Mouse (Mus musculus): ENCODE data around the gene Capn5.
A peak's percentile ranks its signal among the peaks of the same experiment; 100 is the strongest.

Capn5 gene

DNA sequence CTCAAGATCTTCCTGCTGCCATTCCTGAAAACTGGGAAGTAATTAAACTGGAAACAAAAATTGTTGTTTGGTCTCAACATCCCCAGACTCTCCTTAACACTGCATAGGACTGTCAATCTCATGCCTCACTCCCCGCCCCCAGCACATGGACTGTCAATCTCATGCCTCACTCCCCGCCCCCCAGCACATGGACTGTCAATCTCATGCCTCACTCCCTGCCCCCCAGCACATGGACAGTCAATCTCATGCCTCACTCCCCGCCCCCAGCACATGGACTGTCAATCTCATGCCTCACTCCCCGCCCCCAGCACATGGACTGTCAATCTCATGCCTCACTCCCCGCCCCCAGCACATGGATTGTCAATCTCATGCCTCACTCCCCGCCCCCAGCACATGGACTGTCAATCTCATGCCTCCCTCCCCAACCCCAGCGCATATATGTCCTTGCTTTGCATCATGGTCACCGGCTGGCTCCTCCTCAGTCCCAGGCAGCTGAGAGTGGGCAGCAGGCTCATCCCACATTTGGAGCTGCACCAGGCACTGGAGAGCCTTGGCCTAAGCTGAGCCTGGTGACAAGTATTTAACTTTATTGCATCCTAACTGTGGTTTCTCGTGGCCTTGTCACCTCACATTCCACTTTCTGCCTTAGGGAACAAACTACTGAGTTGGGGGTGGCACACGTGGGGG is 29.2 kb downstream of the Capn5 start:
- no peak for DNase-seq (ENCODE audit: extremely low read depth, low read depth)

DNA sequence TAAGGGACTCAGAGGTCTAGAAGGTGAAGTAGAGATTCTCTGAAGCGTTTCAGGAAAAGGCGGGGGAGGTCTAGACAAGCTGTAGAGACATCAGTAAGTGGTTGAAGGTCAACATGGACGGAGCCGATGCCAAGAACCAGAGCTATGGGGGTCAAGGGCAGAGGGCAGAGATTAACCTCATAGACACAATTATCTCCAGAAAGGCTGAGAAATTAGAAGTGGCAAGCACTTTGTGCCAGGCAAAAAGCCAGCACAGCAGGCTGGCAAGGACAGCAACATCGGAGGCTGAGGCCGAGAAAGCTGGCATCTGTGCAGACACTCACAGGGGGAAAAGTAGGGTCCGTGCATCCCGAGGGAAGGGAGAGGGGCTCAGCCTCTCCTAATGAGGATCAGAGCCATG is 30.3 kb downstream of the Capn5 start:
- DNase-seq (ENCODE audit: extremely low read depth, low read depth) = no peak

DNA sequence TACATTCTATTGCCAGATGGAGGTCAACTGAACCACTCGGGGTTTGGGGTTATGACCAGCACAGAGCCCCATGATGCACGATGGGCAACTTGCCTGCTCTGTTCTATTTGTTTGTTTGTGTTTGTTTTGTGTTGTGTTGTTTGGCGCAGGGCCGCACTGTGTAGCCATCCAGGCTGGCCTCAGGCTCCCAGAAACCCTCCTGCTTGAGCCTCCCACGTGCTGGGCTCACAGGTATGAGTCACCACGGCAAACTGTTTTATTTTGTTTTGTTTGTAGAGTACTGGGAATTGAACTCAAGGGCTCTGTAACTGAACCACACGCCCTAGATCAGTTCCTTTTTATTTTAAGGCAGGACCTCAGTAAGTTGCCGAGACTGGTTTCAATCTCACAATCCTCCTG is 31.6 kb downstream of the Capn5 start:
- DNase-seq (ENCODE audit: extremely low read depth, low read depth) = no peak

DNA sequence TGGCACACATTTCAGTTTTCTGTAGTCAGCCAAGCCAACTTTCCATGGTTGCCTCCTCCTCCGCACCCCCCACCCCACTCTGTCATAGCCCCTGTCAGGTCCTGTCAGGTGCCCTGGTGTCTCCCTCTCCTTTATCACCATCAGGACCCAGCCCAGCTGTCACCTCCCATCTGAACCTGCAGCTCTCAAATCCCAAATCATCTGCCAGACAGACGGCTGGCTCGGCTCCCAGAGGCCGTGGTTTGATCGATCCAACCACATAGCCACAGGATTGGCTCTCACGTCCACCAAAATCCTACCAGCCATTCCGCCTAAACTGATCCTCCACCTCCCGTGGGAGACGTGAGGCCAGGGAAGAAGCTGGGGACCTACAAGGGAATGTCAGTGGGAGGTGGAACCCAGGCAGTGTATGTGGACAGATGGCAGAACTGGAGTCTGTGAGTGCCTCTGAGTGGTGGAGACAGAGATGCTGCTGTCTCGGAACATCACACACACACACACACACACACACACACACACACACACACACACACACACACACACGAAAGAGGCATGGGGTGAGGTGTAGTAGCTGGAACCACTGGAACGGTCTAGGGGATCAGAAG is 32.1 kb downstream of the Capn5 start:
- no peak for DNase-seq (ENCODE audit: extremely low read depth, low read depth)

DNA sequence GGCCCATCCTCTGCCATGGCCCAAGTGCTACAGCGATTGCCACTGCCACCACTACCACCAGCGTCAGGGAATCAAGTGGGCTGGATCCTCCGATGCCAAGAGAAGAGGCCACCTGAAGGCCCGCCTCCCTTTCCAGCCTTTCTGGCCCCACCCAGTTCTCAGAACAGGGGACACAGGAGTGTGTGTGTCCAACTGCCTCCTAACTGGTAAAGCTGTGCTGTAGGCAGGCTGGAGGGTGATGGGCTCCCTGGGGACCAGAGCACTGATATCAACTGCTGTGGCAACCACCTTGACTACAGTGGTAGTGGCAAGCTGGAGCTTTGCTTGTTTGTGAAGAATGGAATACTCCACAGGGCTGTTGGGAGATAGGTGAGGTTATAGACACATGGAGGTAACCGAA is 32.7 kb downstream of the Capn5 start, which contains the start of gene Omp:
Gene Omp, minus strand, starts transcription at position 101 of the 400 bp plus-strand sequence.
- no peak for DNase-seq (ENCODE audit: extremely low read depth, low read depth)

DNA sequence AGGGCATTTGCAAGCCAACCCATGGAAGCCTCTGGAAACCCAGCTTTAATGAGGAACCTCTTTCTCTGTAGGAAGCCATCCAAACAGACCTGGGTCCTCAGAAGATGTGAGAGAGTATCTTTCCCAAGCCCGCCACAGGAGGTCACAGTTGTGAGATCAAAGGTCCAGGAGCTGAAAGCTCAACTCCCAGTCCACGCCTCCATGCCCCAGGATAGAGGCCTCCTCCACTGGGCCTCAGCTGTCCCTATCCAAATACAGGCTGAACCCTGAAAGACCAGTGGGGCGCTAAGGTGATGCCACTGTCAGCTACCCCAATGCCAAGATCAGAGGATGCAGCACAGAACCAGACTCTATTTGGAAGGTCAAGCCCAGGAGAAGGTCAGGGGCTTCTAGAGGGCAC is 35.4 kb downstream of the Capn5 start:
- DNase-seq (ENCODE audit: extremely low read depth, low read depth) = no peak

DNA sequence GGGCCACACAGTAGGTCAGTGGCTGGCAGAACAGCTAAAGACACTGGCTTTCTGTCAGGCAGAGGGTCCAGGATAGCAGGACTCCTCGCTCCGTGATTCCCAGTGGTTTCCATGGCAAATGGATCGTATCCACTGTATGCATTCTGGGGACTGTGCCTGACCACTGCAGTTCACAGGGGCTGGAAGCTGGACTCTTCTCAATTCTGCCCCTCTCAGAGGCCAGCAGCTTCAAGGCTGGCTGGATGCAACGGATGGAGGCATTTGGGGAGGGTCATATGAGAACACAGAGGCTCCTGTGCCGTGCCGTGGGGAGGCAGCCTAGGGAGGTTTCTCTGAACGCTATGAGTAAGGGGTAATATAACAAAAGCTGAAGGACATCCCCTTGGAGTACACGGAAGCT is 35.8 kb downstream of the Capn5 start:
- DNase-seq (ENCODE audit: extremely low read depth, low read depth) = no peak

DNA sequence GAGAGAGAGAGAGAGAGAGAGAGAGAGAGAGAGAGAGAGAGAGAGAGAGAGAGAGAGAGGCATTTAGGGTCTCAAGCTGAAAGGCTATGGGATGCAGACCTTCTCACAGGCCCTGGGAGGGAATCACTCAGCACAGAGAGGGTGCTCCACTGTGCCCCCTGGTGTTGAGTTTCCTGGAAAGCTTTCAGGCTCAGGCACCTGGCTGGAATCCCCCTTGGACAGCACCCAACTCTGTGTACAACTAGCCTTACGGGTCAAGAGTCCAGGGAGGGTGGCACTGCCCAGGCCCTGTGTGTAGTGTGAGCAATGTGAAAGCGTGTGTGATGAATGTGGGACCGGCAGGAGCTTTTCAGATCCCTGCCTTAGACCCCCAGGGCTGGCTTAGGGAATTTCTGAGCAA is 36.9 kb downstream of the Capn5 start:
- DNase-seq (ENCODE audit: extremely low read depth, low read depth) = no peak

DNA sequence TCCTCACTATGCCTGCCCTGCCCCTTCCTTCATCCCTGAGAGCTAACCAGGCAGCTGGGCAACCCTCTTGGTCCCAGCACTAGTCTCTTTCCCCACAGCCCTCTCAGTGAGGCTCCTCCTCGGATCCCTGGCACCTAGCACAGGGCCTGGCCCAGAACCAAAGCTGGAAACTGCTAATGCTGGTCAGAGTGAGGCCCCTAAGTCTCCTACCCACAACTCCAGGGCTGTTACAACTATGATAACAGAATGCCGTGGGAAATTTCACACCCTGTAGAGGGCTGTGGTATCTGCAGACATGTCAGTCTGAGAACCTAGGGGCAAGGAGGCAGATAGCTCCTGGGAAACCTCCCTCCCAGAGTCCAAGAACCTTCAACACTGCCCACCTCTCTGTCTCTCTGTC is 37.5 kb downstream of the Capn5 start:
- DNase-seq (ENCODE audit: extremely low read depth, low read depth) = no peak

DNA sequence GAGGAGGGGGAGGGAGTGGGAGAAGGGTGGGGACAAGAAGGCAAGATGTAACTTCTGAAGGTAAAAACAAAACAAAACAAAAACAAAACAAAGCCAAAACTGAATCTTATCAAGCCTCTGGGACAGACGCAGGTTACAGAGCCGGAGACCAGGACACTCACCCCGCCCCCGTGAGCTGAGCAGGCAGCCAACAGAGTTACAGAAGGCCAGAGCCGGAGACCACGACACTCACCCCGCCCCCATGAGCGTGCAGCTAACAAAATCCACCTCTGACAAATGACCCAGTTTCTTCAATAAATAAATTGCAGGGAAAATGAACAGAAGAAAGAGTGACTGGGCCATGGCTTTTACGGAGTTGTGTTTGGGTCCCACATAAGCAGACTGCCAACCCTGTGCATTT is 38.9 kb downstream of the Capn5 start:
- no peak for DNase-seq (ENCODE audit: extremely low read depth, low read depth)

DNA sequence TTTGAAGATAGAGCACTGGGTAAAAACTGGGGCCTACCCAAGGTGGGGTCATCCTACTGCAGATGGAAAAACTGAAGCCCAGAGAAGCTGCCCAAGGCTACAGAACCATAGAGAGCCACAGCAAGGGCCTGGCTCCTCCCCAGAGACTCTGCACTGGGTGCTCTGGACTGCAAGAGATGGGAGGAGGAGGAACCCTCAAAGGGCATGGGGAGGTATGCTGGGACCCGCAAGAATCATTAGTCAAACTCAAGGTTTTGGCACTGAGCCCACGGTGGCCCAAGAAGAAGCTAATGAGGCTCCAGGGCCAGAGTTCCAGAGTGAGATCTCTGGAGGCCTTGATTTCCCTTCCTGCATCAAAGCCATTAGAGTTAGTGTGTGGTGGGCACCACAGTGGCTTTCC is 40.1 kb downstream of the Capn5 start:
- no peak for DNase-seq (ENCODE audit: extremely low read depth, low read depth)

DNA sequence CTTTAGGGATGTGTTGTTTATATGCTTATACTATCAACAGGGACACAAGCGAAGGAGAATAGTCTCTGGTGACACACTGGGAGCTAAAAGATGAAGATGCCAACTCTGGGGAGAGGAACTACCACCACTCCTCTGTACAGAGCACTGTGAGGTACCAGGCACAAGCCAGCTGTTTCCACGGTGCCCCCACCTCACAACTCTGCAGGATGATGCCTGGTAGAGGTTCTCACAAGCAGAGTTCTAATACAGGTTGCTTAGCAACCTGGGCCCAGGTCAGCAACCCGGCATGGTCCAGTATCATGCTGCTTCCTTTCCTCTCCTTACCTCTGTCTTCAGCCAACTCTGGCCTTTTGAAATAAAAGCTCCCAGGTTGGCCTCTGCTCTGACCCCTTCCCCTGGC is 40.5 kb downstream of the Capn5 start:
- no peak for DNase-seq (ENCODE audit: extremely low read depth, low read depth)

DNA sequence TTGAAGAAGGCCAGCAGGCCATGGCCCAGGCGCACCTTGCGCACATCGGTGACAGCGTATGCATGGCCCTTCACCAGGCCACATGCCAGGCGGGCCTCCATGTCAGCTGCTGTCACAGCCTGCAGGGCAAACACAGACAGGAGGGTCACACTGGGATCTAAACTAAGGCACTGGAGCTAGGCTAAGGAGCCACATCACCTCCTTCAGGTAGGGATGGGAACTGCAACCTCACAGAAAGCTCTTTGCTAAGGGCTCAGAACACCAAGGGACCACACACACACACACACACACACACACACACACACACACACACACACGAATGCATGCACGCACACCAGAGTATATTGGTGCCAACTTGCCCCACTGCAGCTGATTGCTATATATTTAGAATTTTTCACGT is 46.3 kb downstream of the Capn5 start:
- no peak for DNase-seq (ENCODE audit: extremely low read depth, low read depth)

DNA sequence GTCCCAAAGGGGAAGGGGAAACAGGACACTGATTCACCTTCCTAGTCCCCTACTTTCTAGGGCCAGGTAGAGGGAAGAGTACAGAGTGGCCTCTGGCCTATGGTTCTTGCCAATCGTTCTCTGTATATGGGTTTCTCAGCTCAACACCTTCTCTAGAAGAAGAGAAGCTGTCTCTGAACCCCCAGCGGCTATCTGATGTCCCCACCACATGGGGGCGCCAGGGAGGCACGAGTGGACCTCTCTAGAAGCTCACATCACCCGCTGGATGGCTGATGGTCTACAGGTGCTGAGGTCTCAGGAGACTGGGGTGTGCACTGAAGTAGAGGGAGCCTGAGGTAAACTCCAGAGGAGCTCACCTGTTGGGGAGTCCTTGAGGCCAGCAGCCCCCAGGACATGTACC is 52.6 kb downstream of the Capn5 start:
- DNase-seq (ENCODE audit: extremely low read depth, low read depth) = no peak

DNA sequence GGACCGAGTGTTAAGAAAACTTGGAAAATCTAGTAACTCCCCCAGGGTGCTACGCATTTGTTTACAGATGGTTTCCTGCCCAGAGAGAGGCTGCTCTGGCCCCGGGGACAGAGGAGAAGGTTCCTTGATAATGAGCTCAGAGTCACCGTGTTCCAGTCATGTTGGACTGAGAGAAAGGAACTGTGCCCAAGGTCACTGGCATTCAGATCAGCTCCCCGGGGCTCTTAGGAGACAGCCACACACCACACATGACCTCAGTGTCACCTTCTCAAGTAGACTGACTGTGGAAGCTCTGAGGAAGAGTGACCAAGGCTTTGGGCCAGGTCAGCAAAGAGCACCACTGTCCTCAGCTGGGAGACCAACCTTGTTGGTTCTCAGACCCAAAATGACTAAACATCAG is 53.4 kb downstream of the Capn5 start:
- no peak for DNase-seq (ENCODE audit: extremely low read depth, low read depth)

DNA sequence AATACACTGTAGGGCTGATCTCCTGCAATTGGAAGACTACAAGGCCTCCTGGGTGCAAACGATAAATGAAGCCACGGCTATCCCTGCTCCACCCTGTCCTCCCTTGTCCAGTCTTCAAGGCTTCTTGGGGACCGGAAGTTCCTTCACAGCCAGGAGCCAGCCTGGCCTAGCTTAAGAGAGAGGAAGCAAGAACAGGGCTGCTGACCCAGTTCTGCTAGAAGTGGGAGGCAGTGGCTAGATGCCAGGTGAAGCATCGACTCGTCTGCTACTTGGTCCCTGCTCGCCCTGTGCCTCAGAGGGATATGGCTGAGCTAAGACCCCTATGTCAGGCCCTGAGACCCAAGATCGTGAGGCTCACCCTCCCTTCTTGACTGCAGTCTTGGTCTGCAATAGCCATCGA is 56.4 kb downstream of the Capn5 start:
- no peak for DNase-seq (ENCODE audit: extremely low read depth, low read depth)

DNA sequence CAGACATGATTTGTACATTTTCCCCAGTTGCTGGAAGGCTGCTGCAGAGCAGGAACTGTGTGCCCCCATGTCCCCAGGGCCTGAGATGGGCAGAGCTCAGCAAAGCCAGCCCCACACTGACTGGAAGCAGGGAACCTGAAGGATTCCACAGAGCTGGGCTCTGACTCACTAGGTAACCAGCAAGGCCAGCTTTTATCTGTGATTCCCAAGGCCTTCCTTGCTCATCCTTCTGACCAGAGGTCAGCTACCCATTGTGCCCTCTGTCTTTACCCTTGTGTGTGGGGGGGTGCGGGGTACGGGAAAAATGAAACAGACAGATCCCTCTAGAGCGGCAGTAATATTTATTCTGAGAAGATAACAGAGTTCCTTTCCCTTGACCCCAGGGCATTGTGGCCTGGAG is 56.8 kb downstream of the Capn5 start:
- no peak for DNase-seq (ENCODE audit: extremely low read depth, low read depth)

DNA sequence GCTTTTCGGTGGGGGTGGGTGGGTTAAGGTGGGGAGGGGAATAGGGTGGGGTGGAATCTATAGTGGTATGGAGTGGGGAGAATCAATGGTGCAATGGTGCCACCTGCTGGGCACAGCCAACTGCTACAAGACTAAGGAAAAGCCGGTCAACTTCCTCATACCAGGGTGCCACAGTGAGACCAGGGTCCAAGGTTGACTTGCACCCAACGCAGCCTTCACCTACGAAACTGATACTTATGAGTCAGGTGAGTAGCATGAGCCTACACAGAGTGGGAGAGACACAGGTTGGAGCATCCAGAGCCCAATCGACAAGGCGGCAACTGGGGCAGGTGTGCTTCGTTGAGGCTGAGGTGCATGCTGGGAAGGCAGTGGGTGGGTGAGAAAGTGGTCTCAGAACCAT is 57.7 kb downstream of the Capn5 start:
- DNase-seq (ENCODE audit: extremely low read depth, low read depth) = peak; percentile 38

DNA sequence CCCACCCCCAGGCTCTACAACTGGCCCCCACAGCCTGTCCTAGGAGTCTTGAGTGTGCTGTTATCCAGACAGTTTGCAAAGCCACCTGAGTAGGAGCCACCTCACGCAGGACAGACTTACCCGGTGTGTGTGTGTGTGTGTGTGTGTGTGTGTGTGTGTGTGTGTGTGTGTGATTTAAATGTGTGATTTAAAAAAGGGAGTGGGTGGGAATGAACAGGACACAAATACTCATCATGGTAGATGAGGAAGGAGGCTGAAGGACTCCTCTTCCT is 58.2 kb downstream of the Capn5 start:
- DNase-seq (ENCODE audit: extremely low read depth, low read depth) = no peak

DNA sequence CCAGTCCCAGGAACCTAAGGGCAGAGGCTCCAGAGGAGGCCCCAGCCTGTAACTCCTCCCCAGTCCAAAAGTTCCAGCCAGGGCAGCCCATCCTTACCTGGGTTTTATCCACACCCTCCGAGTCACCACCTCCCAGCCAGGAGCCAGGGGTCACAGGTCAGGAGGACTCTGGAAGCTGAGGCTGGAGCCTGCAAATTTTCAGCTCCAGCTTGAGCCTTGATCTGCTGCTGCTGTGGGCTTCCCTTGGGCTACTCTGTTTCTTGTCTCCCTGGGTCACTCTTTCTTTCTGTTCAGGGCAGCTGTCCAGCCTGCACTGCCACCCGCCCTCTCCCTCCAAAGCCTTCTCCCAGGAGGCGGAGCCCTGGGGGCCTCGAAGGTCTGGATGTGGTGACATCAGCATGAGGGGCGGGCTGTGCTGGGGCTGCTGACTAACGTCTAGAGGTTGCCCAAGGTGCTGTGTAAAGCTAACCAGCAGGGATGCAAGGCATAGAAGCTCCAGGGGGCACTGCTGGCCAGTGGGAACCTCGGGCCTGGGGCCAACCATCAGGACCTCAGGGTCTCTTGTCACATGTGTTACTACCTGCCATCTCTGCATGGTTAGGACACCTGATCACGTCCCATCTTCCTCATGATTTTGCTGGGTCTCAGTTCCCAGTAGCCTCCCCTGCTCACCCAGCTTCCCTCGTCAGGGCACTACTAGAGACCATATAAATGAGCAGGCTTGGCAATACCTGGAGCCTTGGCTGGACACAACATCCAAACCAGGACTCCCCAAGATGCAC is 58.7 kb downstream of the Capn5 start, which contains the start of gene Myo7a:
Gene Myo7a, minus strand, starts transcription at position 346 of the 782 bp plus-strand sequence.
- DNase-seq (ENCODE audit: extremely low read depth, low read depth) = no peak

DNA sequence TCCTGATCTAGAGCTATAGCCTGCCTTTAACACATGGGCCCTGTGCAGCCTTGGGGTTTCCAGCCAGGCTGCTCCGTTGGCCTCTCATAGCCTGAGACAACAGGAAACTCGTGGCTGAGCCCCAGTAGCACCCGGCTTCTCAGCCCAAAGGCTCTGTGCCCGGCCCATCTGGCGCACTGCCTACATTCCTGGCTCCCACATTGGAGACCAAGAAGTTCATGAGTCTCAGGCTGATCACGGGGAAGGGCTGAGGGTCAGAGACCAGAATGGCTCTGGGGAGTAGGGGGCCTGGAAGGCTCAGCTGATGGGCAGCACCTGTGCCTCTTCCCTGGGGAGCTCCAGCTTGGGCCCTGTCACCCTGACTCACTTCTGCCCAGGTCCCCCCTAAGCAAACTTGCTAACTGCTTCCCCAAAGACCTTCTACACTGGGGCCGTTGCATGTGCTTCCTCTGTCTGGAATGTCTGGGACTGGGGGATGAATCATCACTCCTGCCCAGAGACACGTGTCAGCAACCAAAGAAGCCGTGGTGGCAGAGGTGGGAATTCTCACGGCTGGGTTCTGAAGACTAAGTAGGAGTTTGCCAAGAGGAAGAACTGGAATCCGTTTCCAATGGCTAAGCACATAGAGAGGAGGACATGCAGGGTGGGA is 60.9 kb downstream of the Capn5 start:
- no peak for DNase-seq (ENCODE audit: extremely low read depth, low read depth)

DNA sequence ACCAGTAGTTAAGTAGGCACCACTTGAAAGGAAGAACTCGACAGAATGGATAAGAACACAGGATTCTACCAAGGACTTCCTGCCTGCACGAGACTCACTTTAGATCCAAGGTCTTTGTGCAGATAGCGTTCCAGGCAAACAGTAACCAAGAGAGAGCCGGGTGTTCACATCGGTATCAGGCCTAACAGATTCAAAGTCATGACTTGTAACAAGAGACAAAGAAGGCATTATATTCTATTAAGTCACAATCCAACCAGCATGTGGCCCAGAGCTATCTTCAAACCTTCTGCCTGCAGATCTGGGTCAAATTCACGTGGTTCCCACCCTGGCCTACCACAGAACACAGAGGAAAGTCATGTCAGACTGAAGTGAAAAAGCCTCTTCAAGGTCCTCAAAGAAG is 63.4 kb downstream of the Capn5 start:
- DNase-seq (ENCODE audit: extremely low read depth, low read depth) = no peak

Measured in MEL-GATA-1-ER (cell line).